Mouse (Mus musculus): ENCODE results near the gene Slc2a2. TPM values are rescaled to one million over a fixed set of nuclear protein-coding genes. Genes with fewer than 3 reads are reported as not detected.
A peak's percentile ranks its signal among the peaks of the same experiment; 100 is the strongest.

The Slc2a2 gene
- polyA plus RNA-seq, 1 experiment from 2014 or later, result 106 TPM

- Histone ChIP-seq H3K9ac (ENCODE audit: low read depth, low read length) (no peak overlapping the region), H3K27ac (ENCODE audit: low read depth, low read length) (no peak overlapping the region), H3K27me3 (replicated peaks; ENCODE audit: control insufficient read depth, insufficient read depth, low read length) (no peaks in the 10 kb centered on the region), H3K4me2 (replicated peaks; ENCODE audit: low read depth) (no peak overlapping the region), H3K4me1 (replicated peaks; ENCODE audit: control insufficient read depth, insufficient read depth, low read length) (peaks cover 4% of the 10 kb centered on the region; the same call in 1 of the 2 replicates), H3K36me3 (ENCODE audit: control insufficient read depth, insufficient read depth) (no peaks in the 10 kb centered on the region), H3K4me3 (ENCODE audit: low read depth, low read length) (no peak overlapping the region), H3K9me3 (ENCODE audit: control insufficient read depth) (no peaks in the 10 kb centered on the region)
- 72% methylated on average over 3 of the region's 3 CpGs for WGBS
- ATAC-seq, result no peak
- TF ChIP-seq CTCF (IDR thresholded peaks at IDR 0.05; ENCODE audit: low read depth), result no peak
These were observed 15.3 kb upstream of the Slc2a2 start for GRCm38 (mm10) chr3:28682411-28682810.

DNA sequence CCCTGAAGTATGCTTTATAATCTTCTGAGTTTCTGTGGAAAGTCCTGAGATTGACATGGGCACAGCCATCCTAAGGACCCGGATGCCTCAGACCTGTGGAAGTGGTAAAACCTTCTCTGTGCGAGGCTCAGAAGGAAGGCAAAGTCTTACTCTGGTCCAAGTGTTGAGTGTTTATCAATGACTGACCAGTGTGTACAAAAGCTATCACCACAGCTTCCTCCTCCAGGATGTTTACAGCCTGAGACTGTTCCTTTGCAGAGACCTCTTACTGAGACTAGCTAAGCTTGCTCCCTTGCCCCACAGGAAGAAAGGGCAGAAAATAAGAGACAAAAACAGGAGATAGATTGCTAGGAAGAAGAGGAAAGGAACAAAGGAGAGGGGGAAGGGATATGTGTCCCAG lies 12.2 kb upstream of the Slc2a2 start:
- Histone ChIP-seq H3K9ac (ENCODE audit: low read depth, low read length) (no peak overlapping the region), H3K4me2 (replicated peaks; ENCODE audit: low read depth) (no peak overlapping the region), H3K36me3 (ENCODE audit: control insufficient read depth, insufficient read depth) (no peaks in the 10 kb centered on the region), H3K4me1 (replicated peaks; ENCODE audit: control insufficient read depth, insufficient read depth, low read length) (peaks cover 4% of the 10 kb centered on the region; the same call in 1 of the 2 replicates), H3K4me3 (ENCODE audit: low read depth, low read length) (no peak overlapping the region), H3K9me3 (ENCODE audit: control insufficient read depth) (no peaks in the 10 kb centered on the region), H3K27me3 (replicated peaks; ENCODE audit: control insufficient read depth, insufficient read depth, low read length) (no peaks in the 10 kb centered on the region), H3K27ac (ENCODE audit: low read depth, low read length) (no peak overlapping the region)
- no peak for TF ChIP-seq CTCF (IDR thresholded peaks at IDR 0.05; ENCODE audit: low read depth)
- WGBS, result 67% methylated on average over 2 of the region's 2 CpGs
- ATAC-seq, result no peak

DNA sequence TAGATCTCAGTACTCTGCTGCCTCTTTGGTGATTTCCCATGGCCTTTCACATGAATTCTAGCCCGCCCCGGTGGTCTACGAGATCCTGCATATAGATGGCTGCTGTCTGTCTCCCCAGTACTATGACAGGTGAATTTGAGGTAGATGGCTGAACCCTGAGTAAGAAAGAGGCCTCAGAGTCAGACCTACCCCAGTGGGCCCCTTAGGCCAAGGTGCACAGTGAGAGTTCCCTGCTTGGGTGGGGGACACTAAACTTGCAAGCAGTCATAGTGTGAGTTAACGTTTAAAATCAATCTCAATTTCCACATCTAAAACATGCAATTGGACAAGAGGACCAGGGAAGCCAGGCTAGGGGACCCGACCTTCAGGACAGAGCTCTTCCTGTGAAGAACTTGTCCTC lies 2.9 kb upstream of the Slc2a2 start:
- peak; percentile 57 for ATAC-seq
- H3K36me3 ChIP-seq (ENCODE audit: control insufficient read depth, insufficient read depth), result no peaks in the 10 kb centered on the region
- H3K4me1 ChIP-seq (replicated peaks; ENCODE audit: control insufficient read depth, insufficient read depth, low read length), result no peaks in the 10 kb centered on the region
- H3K9me3 ChIP-seq (ENCODE audit: control insufficient read depth), result no peaks in the 10 kb centered on the region
- no peak overlapping the region for H3K9ac ChIP-seq (ENCODE audit: low read depth, low read length)
- TF ChIP-seq CTCF (IDR thresholded peaks at IDR 0.05; ENCODE audit: low read depth), result no peak
- no peak overlapping the region for H3K4me3 ChIP-seq (ENCODE audit: low read depth, low read length)
- H3K4me2 ChIP-seq (replicated peaks; ENCODE audit: low read depth), result 0 out of 2 replicates have a peak overlapping the region, but pooled peaks have one; percentile 60
- no peaks in the 10 kb centered on the region for H3K27me3 ChIP-seq (replicated peaks; ENCODE audit: control insufficient read depth, insufficient read depth, low read length)
- 70% methylated on average over 5 of the region's 5 CpGs for WGBS
- peak overlapping the region; percentile 93 for H3K27ac ChIP-seq (ENCODE audit: low read depth, low read length)

GRCm38 (mm10) chr3:28695608-28696007 lies 2.1 kb upstream of the Slc2a2 start:
- no peak for TF ChIP-seq CTCF (IDR thresholded peaks at IDR 0.05; ENCODE audit: low read depth)
- Histone ChIP-seq H3K27me3 (replicated peaks; ENCODE audit: control insufficient read depth, insufficient read depth, low read length) (no peaks in the 10 kb centered on the region), H3K4me3 (ENCODE audit: low read depth, low read length) (peak overlapping the region; percentile 22), H3K4me2 (replicated peaks; ENCODE audit: low read depth) (peak overlapping the region; percentile 60), H3K27ac (ENCODE audit: low read depth, low read length) (peak overlapping the region; percentile 93), H3K36me3 (ENCODE audit: control insufficient read depth, insufficient read depth) (no peaks in the 10 kb centered on the region), H3K9ac (ENCODE audit: low read depth, low read length) (peak overlapping the region; percentile 46), H3K9me3 (ENCODE audit: control insufficient read depth) (no peaks in the 10 kb centered on the region), H3K4me1 (replicated peaks; ENCODE audit: control insufficient read depth, insufficient read depth, low read length) (no peaks in the 10 kb centered on the region)
- ATAC-seq, result peak; percentile 72
- 37% methylated on average over 13 of the region's 13 CpGs for WGBS

- 40% methylated on average over 10 of the region's 10 CpGs for WGBS
These were observed 1.5 kb upstream of the Slc2a2 start for GRCm38 (mm10) chr3:28696162-28696561.

GRCm38 (mm10) chr3:28699601-28700000 lies 1.9 kb downstream of the Slc2a2 start:
- Histone ChIP-seq H3K27me3 (replicated peaks; ENCODE audit: control insufficient read depth, insufficient read depth, low read length) (no peaks in the 10 kb centered on the region), H3K9me3 (ENCODE audit: control insufficient read depth) (no peaks in the 10 kb centered on the region), H3K4me1 (replicated peaks; ENCODE audit: control insufficient read depth, insufficient read depth, low read length) (no peaks in the 10 kb centered on the region), H3K4me2 (replicated peaks; ENCODE audit: low read depth) (peak overlapping the region; percentile 40), H3K36me3 (ENCODE audit: control insufficient read depth, insufficient read depth) (no peaks in the 10 kb centered on the region), H3K27ac (ENCODE audit: low read depth, low read length) (peak overlapping the region; percentile 93), H3K4me3 (ENCODE audit: low read depth, low read length) (no peak overlapping the region), H3K9ac (ENCODE audit: low read depth, low read length) (no peak overlapping the region)
- 54% methylated on average over 4 of the region's 4 CpGs for WGBS
- no peak for ATAC-seq
- TF ChIP-seq CTCF (IDR thresholded peaks at IDR 0.05; ENCODE audit: low read depth), result no peak

More at GRCm38 (mm10) chr3:28696162-28696561, 1.5 kb upstream of the Slc2a2 start:
- Histone ChIP-seq H3K27ac (ENCODE audit: low read depth, low read length) (peak overlapping the region; percentile 93), H3K9me3 (ENCODE audit: control insufficient read depth) (no peaks in the 10 kb centered on the region), H3K36me3 (ENCODE audit: control insufficient read depth, insufficient read depth) (no peaks in the 10 kb centered on the region), H3K9ac (ENCODE audit: low read depth, low read length) (peak overlapping the region; percentile 46), H3K4me1 (replicated peaks; ENCODE audit: control insufficient read depth, insufficient read depth, low read length) (no peaks in the 10 kb centered on the region), H3K4me3 (ENCODE audit: low read depth, low read length) (peak overlapping the region; percentile 22; the same call in 1 of the 2 replicates), H3K4me2 (replicated peaks; ENCODE audit: low read depth) (peak overlapping the region; percentile 60), H3K27me3 (replicated peaks; ENCODE audit: control insufficient read depth, insufficient read depth, low read length) (no peaks in the 10 kb centered on the region)
- ATAC-seq, result peak; percentile 81
- no peak for TF ChIP-seq CTCF (IDR thresholded peaks at IDR 0.05; ENCODE audit: low read depth)

All from intestine, postnatal 0 days (tissue).